Mouse (Mus musculus) CD4-positive naive resting alpha-beta T cell, adult 76 days (primary cell): ENCODE results near the gene Olfr665. TPM values are rescaled to one million over a fixed set of nuclear protein-coding genes. Genes with fewer than 3 reads are reported as not detected.

Experiments
- total RNA-seq: library from RNA; stranded (reverse); gene quantifications from one replicate; pipeline ENCODE4 v1.2.4, GENCODE M21; 2023

Gene Olfr665
- total RNA-seq = not detected

GRCm38 (mm10) chr7:104877731-104878130, at the start of gene Olfr665:
Olfr665 (plus strand) TSS chr7:104878031.

GRCm38 (mm10) chr7:104842503-104842902, 35.3 kb upstream of the Olfr665 start, which contains the start of gene Usp17lb:
Usp17lb (minus strand) TSS chr7:104842603.

GRCm38 (mm10) chr7:104856709-104857108, 21.1 kb upstream of the Olfr665 start, which contains the start of gene Usp17la:
Usp17la (plus strand) TSS chr7:104857009.

GRCm38 (mm10) chr7:104895852-104896251, 18.0 kb downstream of the Olfr665 start, which contains the start of gene Olfr666:
Olfr666 (minus strand) TSS chr7:104895952.

GRCm38 (mm10) chr7:104921382-104921781, 43.6 kb downstream of the Olfr665 start, which contains the start of gene Olfr667:
Olfr667 (minus strand) TSS chr7:104921482.

GRCm38 (mm10) chr7:104927957-104928356, 50.1 kb downstream of the Olfr665 start, which contains the start of gene Olfr668:
Olfr668 (minus strand) TSS chr7:104928057.

Other genes with a start within 250 kb of the Olfr665 start
- 0.18 TPM for gene Olfr658, start 230.7 kb upstream of the Olfr665 start, total RNA-seq
- gene Olfr659, start 211.3 kb upstream of the Olfr665 start, total RNA-seq = not detected
- gene Olfr661, start 191.5 kb upstream of the Olfr665 start, total RNA-seq = not detected
- not detected for gene Usp17le, start 100.6 kb upstream of the Olfr665 start, total RNA-seq
- gene Usp17lb, start 35.4 kb upstream of the Olfr665 start, total RNA-seq = not detected
- not detected for gene Usp17la, start 21.0 kb upstream of the Olfr665 start, total RNA-seq
- not detected for gene Olfr666, start 17.9 kb downstream of the Olfr665 start, total RNA-seq
- not detected for gene Olfr667, start 43.5 kb downstream of the Olfr665 start, total RNA-seq
- gene Olfr668, start 50.0 kb downstream of the Olfr665 start, total RNA-seq = not detected
- not detected for gene Olfr669, start 56.2 kb downstream of the Olfr665 start, total RNA-seq
- gene Olfr670, start 84.6 kb downstream of the Olfr665 start, total RNA-seq = not detected
- gene Olfr671, start 101.1 kb downstream of the Olfr665 start, total RNA-seq = not detected
- gene Olfr672, start 124.0 kb downstream of the Olfr665 start, total RNA-seq = not detected
- gene Olfr675, start 150.4 kb downstream of the Olfr665 start, total RNA-seq = not detected
- not detected for gene Olfr676, start 154.7 kb downstream of the Olfr665 start, total RNA-seq
- not detected for gene Olfr677, start 173.3 kb downstream of the Olfr665 start, total RNA-seq
- not detected for gene Olfr678, start 186.4 kb downstream of the Olfr665 start, total RNA-seq
- gene Olfr679, start 203.2 kb downstream of the Olfr665 start, total RNA-seq = not detected
- gene Olfr680-ps1, start 214.8 kb downstream of the Olfr665 start, total RNA-seq = not detected
- not detected for gene Olfr681, start 238.8 kb downstream of the Olfr665 start, total RNA-seq